Mouse (Mus musculus): ENCODE data around the gene Rpap3. TPM values are rescaled to one million over a fixed set of nuclear protein-coding genes. Genes with fewer than 3 reads are reported as not detected.

Rpap3 gene
- polyA plus RNA-seq (2015; fragmentation: Nextera tagmentation; extraction: Ambion mirVana): 20.5 and 20.6 TPM in 2 replicates

DNA sequence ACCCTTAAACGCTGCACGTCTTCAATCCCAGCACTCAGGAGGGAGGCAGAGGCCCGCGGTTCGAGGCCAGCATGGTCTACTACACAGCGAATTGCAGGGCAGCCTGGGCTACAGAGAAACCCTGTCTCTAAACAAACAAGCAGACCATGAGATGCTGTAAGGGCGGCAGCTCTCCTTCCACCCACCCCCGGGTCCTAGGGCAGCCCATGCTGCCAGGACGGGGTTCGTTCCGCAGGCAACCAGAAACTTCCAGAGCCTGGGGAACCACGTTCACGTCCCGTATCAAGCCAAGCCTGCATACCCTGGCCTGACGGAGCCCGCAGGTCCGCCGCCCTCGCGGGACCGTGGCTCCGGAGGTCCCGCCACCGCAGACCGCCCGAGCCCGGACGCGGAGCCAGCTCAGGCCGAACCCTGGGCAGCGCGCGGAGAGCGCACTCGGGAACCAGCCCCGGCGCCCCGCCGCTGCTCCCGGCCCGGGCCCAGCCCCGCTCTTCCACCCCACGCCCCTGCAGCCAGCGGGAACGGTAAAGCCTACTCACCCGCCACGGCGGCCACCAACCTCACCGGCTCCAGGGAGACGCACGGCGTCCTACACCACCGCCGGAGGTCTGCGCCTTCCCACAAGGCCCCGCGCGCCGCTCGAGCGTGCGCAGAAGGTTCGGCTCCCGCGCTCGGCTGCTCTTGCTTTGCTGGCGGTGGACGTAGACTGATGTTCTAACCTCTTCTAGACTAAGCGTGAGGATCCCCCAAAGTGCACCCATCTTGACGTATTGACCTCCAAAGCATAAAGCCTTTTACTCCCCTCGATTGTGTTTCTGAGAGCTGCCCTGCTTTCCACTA lies at the start of gene Rpap3:
TSS of gene Rpap3 (minus strand) at position 615 of the 840 bp plus-strand sequence.
- peak within 1 kb of the TSS; percentile 93 for H3K4me3 ChIP-seq (replicated peaks; ENCODE audit: low read length)
- H3K9me3 ChIP-seq (replicated peaks; ENCODE audit: control insufficient read depth, low read length): no peaks in the 10 kb centered on the region
- peaks cover 5% of the 10 kb centered on the region; the same call in 1 of the 2 replicates for H3K36me3 ChIP-seq (ENCODE audit: control insufficient read depth, insufficient read depth, low read length)
- H3K27me3 ChIP-seq (ENCODE audit: control insufficient read depth, insufficient read depth, low read length): no peaks in the 10 kb centered on the region
- peak within 1 kb of the TSS; percentile 66; the same call in 1 of the 2 replicates for H3K27ac ChIP-seq (ENCODE audit: low read length)
- WGBS: under 1% methylated on average over 71 of the region's 71 CpGs
- peak; percentile 95 for ATAC-seq (ENCODE audit: insufficient read depth, low FRiP score)
- peak within 1 kb of the TSS; percentile 85 for H3K4me2 ChIP-seq (ENCODE audit: low read depth, low read length)
- peak within 1 kb of the TSS; percentile 97 for H3K9ac ChIP-seq (ENCODE audit: low read length)
- peaks cover 9% of the 10 kb centered on the region for H3K4me1 ChIP-seq (ENCODE audit: control insufficient read depth, insufficient read depth, low read length)

DNA sequence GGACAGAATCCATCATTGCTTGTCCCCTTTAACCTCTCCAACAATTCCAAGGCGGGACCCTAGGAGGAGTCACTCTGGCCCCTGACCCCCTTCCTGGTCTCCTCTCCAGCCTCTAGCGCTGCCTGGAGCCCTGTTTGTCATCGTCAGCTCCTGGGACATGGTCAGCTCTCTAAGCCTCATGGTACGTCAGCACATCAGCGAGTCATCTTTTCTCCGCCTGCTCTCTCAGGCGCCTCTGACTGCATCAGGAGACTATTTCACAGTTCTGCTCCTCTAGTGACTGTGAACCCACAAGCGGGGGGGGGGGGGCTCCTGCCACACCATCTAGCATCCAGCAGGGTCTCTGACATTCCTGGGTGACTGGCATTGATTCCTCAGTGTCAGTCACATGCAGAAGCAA lies 49.7 kb upstream of the Rpap3 start:
- Histone ChIP-seq H3K9me3 (replicated peaks; ENCODE audit: control insufficient read depth, low read length) (no peaks in the 10 kb centered on the region), H3K27ac (ENCODE audit: low read length) (no peak overlapping the region), H3K4me2 (ENCODE audit: low read depth, low read length) (no peak overlapping the region), H3K27me3 (ENCODE audit: control insufficient read depth, insufficient read depth, low read length) (no peaks in the 10 kb centered on the region), H3K4me3 (replicated peaks; ENCODE audit: low read length) (no peak overlapping the region), H3K9ac (ENCODE audit: low read length) (no peak overlapping the region), H3K36me3 (ENCODE audit: control insufficient read depth, insufficient read depth, low read length) (no peaks in the 10 kb centered on the region), H3K4me1 (ENCODE audit: control insufficient read depth, insufficient read depth, low read length) (peaks cover 8% of the 10 kb centered on the region)
- ATAC-seq (ENCODE audit: insufficient read depth, low FRiP score): no peak
- 53% methylated on average over 8 of the region's 8 CpGs for WGBS

DNA sequence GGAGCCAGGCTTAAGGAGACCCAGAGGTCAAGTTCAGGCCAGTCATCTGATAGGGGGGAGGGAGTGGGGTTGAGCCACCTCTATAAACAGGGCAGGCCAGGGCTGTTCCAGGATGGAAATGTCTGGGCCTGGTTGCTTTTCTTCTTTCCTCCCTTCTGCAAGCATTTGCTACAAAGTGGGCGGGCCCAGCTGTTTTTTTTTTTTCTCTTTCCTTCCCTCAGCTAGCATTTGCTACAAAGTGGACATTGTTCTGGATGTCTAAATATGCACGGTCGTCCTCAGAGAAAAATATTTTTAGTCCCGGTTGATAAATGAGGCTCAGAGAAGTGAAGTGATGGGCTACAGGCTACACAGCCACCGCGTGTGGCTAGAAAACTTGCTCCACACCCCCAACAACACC lies 48.9 kb upstream of the Rpap3 start:
- peaks cover 8% of the 10 kb centered on the region for H3K4me1 ChIP-seq (ENCODE audit: control insufficient read depth, insufficient read depth, low read length)
- H3K27me3 ChIP-seq (ENCODE audit: control insufficient read depth, insufficient read depth, low read length): no peaks in the 10 kb centered on the region
- 27% methylated on average over 6 of the region's 6 CpGs for WGBS
- ATAC-seq (ENCODE audit: insufficient read depth, low FRiP score): no peak
- H3K4me2 ChIP-seq (ENCODE audit: low read depth, low read length): no peak overlapping the region
- no peaks in the 10 kb centered on the region for H3K36me3 ChIP-seq (ENCODE audit: control insufficient read depth, insufficient read depth, low read length)
- no peaks in the 10 kb centered on the region for H3K9me3 ChIP-seq (replicated peaks; ENCODE audit: control insufficient read depth, low read length)
- no peak overlapping the region for H3K9ac ChIP-seq (ENCODE audit: low read length)
- H3K27ac ChIP-seq (ENCODE audit: low read length): no peak overlapping the region
- no peak overlapping the region for H3K4me3 ChIP-seq (replicated peaks; ENCODE audit: low read length)

DNA sequence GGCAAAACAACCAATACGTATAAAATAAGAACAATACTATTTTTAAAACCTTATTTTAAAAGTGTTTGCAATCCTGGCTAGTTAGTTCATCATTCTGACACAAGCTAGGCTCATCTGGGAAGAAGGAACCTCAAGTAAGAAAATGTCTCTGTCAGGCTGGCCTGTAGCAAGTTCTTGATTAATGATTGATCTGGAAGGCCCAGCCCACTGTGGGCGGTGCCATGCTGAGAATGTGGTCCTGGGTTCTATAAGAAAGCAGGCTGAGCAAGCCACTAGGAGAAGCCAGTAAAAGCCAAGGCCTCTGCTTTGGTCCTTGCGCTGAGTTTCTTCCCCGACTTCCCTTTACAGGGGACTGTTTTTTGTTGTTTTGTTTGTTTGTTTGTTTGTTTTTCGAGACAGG lies 46.9 kb upstream of the Rpap3 start:
- WGBS: 86% methylated on average over 5 of the region's 5 CpGs
- Histone ChIP-seq H3K27me3 (ENCODE audit: control insufficient read depth, insufficient read depth, low read length) (no peaks in the 10 kb centered on the region), H3K9me3 (replicated peaks; ENCODE audit: control insufficient read depth, low read length) (no peaks in the 10 kb centered on the region), H3K9ac (ENCODE audit: low read length) (no peak overlapping the region), H3K4me3 (replicated peaks; ENCODE audit: low read length) (no peak overlapping the region), H3K36me3 (ENCODE audit: control insufficient read depth, insufficient read depth, low read length) (no peaks in the 10 kb centered on the region), H3K4me1 (ENCODE audit: control insufficient read depth, insufficient read depth, low read length) (peaks cover 8% of the 10 kb centered on the region), H3K4me2 (ENCODE audit: low read depth, low read length) (no peak overlapping the region), H3K27ac (ENCODE audit: low read length) (no peak overlapping the region)
- ATAC-seq (ENCODE audit: insufficient read depth, low FRiP score): no peak

- Histone ChIP-seq H3K9ac (ENCODE audit: low read length) (no peak overlapping the region), H3K36me3 (ENCODE audit: control insufficient read depth, insufficient read depth, low read length) (no peaks in the 10 kb centered on the region), H3K4me1 (ENCODE audit: control insufficient read depth, insufficient read depth, low read length) (peaks cover 8% of the 10 kb centered on the region), H3K27me3 (ENCODE audit: control insufficient read depth, insufficient read depth, low read length) (no peaks in the 10 kb centered on the region), H3K4me3 (replicated peaks; ENCODE audit: low read length) (no peak overlapping the region), H3K9me3 (replicated peaks; ENCODE audit: control insufficient read depth, low read length) (no peaks in the 10 kb centered on the region), H3K4me2 (ENCODE audit: low read depth, low read length) (no peak overlapping the region), H3K27ac (ENCODE audit: low read length) (no peak overlapping the region)
- no peak for ATAC-seq (ENCODE audit: insufficient read depth, low FRiP score)
- WGBS: 95% methylated on average over 2 of the region's 2 CpGs
Measured at GRCm38 (mm10) chr15:97751676-97752075, 46.1 kb upstream of the Rpap3 start.

- ATAC-seq (ENCODE audit: insufficient read depth, low FRiP score): peak; percentile 74
Measured at GRCm38 (mm10) chr15:97750697-97751096, 45.1 kb upstream of the Rpap3 start.

GRCm38 (mm10) chr15:97749841-97750240 lies 44.2 kb upstream of the Rpap3 start:
- no peak overlapping the region for H3K4me3 ChIP-seq (replicated peaks; ENCODE audit: low read length)
- no peaks in the 10 kb centered on the region for H3K27me3 ChIP-seq (ENCODE audit: control insufficient read depth, insufficient read depth, low read length)
- no peak overlapping the region for H3K27ac ChIP-seq (ENCODE audit: low read length)
- H3K9ac ChIP-seq (ENCODE audit: low read length): no peak overlapping the region
- peaks cover 10% of the 10 kb centered on the region for H3K4me1 ChIP-seq (ENCODE audit: control insufficient read depth, insufficient read depth, low read length)
- no peak for ATAC-seq (ENCODE audit: insufficient read depth, low FRiP score)
- H3K9me3 ChIP-seq (replicated peaks; ENCODE audit: control insufficient read depth, low read length): no peaks in the 10 kb centered on the region
- no peak overlapping the region for H3K4me2 ChIP-seq (ENCODE audit: low read depth, low read length)
- WGBS: 86% methylated on average over 13 of the region's 13 CpGs
- no peaks in the 10 kb centered on the region for H3K36me3 ChIP-seq (ENCODE audit: control insufficient read depth, insufficient read depth, low read length)

More at GRCm38 (mm10) chr15:97750697-97751096, 45.1 kb upstream of the Rpap3 start:
- 23% methylated on average over 12 of the region's 12 CpGs for WGBS
- H3K4me1 ChIP-seq (ENCODE audit: control insufficient read depth, insufficient read depth, low read length): peaks cover 8% of the 10 kb centered on the region
- peak overlapping the region; percentile 48; the same call in 1 of the 2 replicates for H3K27ac ChIP-seq (ENCODE audit: low read length)
- 0 out of 2 replicates have a peak overlapping the region, but pooled peaks have one; percentile 4 for H3K9ac ChIP-seq (ENCODE audit: low read length)
- H3K36me3 ChIP-seq (ENCODE audit: control insufficient read depth, insufficient read depth, low read length): no peaks in the 10 kb centered on the region
- H3K4me3 ChIP-seq (replicated peaks; ENCODE audit: low read length): no peak overlapping the region
- no peaks in the 10 kb centered on the region for H3K27me3 ChIP-seq (ENCODE audit: control insufficient read depth, insufficient read depth, low read length)
- 0 out of 2 replicates have a peak overlapping the region, but pooled peaks have one; percentile 1 for H3K4me2 ChIP-seq (ENCODE audit: low read depth, low read length)
- H3K9me3 ChIP-seq (replicated peaks; ENCODE audit: control insufficient read depth, low read length): no peaks in the 10 kb centered on the region

- H3K9me3 ChIP-seq (replicated peaks; ENCODE audit: control insufficient read depth, low read length): no peaks in the 10 kb centered on the region
- no peak overlapping the region for H3K9ac ChIP-seq (ENCODE audit: low read length)
- H3K4me3 ChIP-seq (replicated peaks; ENCODE audit: low read length): no peak overlapping the region
- H3K27me3 ChIP-seq (ENCODE audit: control insufficient read depth, insufficient read depth, low read length): no peaks in the 10 kb centered on the region
- no peak overlapping the region for H3K4me2 ChIP-seq (ENCODE audit: low read depth, low read length)
- peaks cover 12% of the 10 kb centered on the region for H3K4me1 ChIP-seq (ENCODE audit: control insufficient read depth, insufficient read depth, low read length)
- H3K36me3 ChIP-seq (ENCODE audit: control insufficient read depth, insufficient read depth, low read length): no peaks in the 10 kb centered on the region
- no peak for ATAC-seq (ENCODE audit: insufficient read depth, low FRiP score)
- H3K27ac ChIP-seq (ENCODE audit: low read length): no peak overlapping the region
- WGBS: 90% methylated on average over 9 of the region's 9 CpGs
Measured at GRCm38 (mm10) chr15:97749397-97749796, 43.8 kb upstream of the Rpap3 start.

- ATAC-seq (ENCODE audit: insufficient read depth, low FRiP score): no peak
- H3K4me3 ChIP-seq (replicated peaks; ENCODE audit: low read length): no peak overlapping the region
- no peaks in the 10 kb centered on the region for H3K36me3 ChIP-seq (ENCODE audit: control insufficient read depth, insufficient read depth, low read length)
- H3K4me2 ChIP-seq (ENCODE audit: low read depth, low read length): no peak overlapping the region
- H3K9me3 ChIP-seq (replicated peaks; ENCODE audit: control insufficient read depth, low read length): no peaks in the 10 kb centered on the region
- H3K27ac ChIP-seq (ENCODE audit: low read length): no peak overlapping the region
- no peak overlapping the region for H3K9ac ChIP-seq (ENCODE audit: low read length)
- H3K27me3 ChIP-seq (ENCODE audit: control insufficient read depth, insufficient read depth, low read length): no peaks in the 10 kb centered on the region
- WGBS: 86% methylated on average over 4 of the region's 4 CpGs
- H3K4me1 ChIP-seq (ENCODE audit: control insufficient read depth, insufficient read depth, low read length): peaks cover 12% of the 10 kb centered on the region
Measured at GRCm38 (mm10) chr15:97748964-97749363, 43.3 kb upstream of the Rpap3 start.

Data from stomach, embryonic 16.5 days (tissue).